Mouse (Mus musculus) stomach, embryonic 14.5 days (tissue): ENCODE data around the gene Gm5414. TPM values are rescaled to one million over a fixed set of nuclear protein-coding genes. Genes with fewer than 3 reads are reported as not detected.

ENCODE experiments used
- ATAC-seq: fragments of 200-750 bp; cut with Nextera tagmentation; 2 replicates; pipeline ENCODE4 v1.8.0; 2017; ENCODE audit warnings: low read depth, moderate TSS enrichment; ENCODE audit not compliant: insufficient number of reproducible peaks, insufficient read depth, low FRiP score
- H3K27ac ChIP-seq: fragments of 300-500 bp; sonication (generic); 2 replicates; pipeline ENCODE4 v1.5.1; 2014; ENCODE audit warnings: mild to moderate bottlenecking, low read length, moderate library complexity, mixed read lengths
- H3K27me3 ChIP-seq: fragments of 300-500 bp; sonication (generic); 2 replicates; pipeline ENCODE4 v1.6.1; 2014; ENCODE audit warnings: low read length, control low read depth, mixed read lengths; ENCODE audit not compliant: control insufficient read depth, insufficient read depth
- H3K36me3 ChIP-seq: fragments of 300-500 bp; sonication (generic); 2 replicates; pipeline ENCODE4 v1.6.1; 2014; ENCODE audit warnings: mild to moderate bottlenecking, control low read depth, low read length, moderate library complexity, mixed read lengths; ENCODE audit not compliant: control insufficient read depth, insufficient read depth
- H3K4me1 ChIP-seq: fragments of 300-500 bp; sonication (generic); 2 replicates; pipeline ENCODE4 v1.6.1; 2014; ENCODE audit warnings: low read length, control low read depth, mixed read lengths; ENCODE audit not compliant: control insufficient read depth, insufficient read depth
- H3K4me2 ChIP-seq: fragments of 300-500 bp; sonication (generic); replicated peaks from 2 replicates; pipeline ENCODE4 v1.6.1; 2014; ENCODE audit warnings: low read depth, low read length, control low read depth
- H3K4me3 ChIP-seq: fragments of 300-500 bp; sonication (generic); 2 replicates; pipeline ENCODE4 v1.5.1; 2014; ENCODE audit warnings: low read depth, low read length, control low read depth
- H3K9ac ChIP-seq: fragments of 300-500 bp; sonication (generic); replicated peaks from 2 replicates; pipeline ENCODE4 v1.6.1; 2014; ENCODE audit warnings: low read depth, mild to moderate bottlenecking, control low read depth, low read length, moderate library complexity, mixed read lengths
- H3K9me3 ChIP-seq: fragments of 300-500 bp; sonication (generic); 2 replicates; pipeline ENCODE4 v1.6.1; 2016; ENCODE audit warnings: low read depth, low read length, control low read depth; ENCODE audit not compliant: control insufficient read depth
- WGBS: fragments of 180-500 bp; shearing (Covaris S2); extraction: QIAGEN DNeasy Blood & Tissue Kit; methylation state at CpG from one replicate; pipeline ENCODE4 v1.1.7; 2014; 5-methylcytosine and 5-hydroxymethylcytosine counted together
- polyA plus RNA-seq: library from polyadenylated mRNA; unstranded; fragments of >200 nt; fragmentation: Nextera tagmentation; extraction: Ambion mirVana; gene quantifications from 2 replicates; pipeline ENCODE4 v1.2.1, GENCODE M21; 2014

The Gm5414 gene
- polyA plus RNA-seq: not detected in 2 replicates

- no peak for ATAC-seq
Measured at GRCm38 (mm10) chr15:101627884-101628283, at the start of gene Gm5414. Gm5414 (minus strand) TSS chr15:101628188.

DNA sequence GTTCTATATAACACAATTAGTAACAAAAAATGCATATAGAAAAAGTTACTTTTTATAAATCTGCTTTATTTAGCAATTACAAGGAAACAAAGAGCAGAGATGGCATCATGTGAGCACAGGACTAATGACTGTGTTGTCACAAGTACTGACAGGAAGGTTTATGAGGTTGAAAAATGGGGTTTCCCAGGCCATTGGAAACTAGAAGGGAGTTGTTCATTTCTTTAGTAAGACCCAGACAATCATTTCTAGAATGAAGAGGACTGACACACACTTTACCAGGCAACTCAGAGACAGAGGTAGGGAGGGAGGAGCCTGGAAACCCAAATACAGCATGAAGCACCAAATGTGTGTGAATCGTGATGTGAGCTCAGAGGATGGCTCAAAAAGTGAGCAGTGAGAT lies 48.0 kb upstream of the Gm5414 start:
- H3K27ac ChIP-seq: no peak overlapping the region
- WGBS: 67% methylated on average over 1 of the region's 1 CpGs
- H3K36me3 ChIP-seq: no peaks in the 10 kb centered on the region
- no peak overlapping the region for H3K4me3 ChIP-seq
- no peak overlapping the region for H3K4me2 ChIP-seq
- no peaks in the 10 kb centered on the region for H3K4me1 ChIP-seq
- H3K9me3 ChIP-seq: no peaks in the 10 kb centered on the region
- no peaks in the 10 kb centered on the region for H3K27me3 ChIP-seq
- no peak overlapping the region for H3K9ac ChIP-seq
- no peak for ATAC-seq

More at GRCm38 (mm10) chr15:101627884-101628283, at the start of gene Gm5414:
- no peak within 1 kb of the TSS for H3K9ac ChIP-seq
- no peak within 1 kb of the TSS for H3K27ac ChIP-seq
- H3K4me2 ChIP-seq: no peak within 1 kb of the TSS
- H3K27me3 ChIP-seq: no peaks in the 10 kb centered on the region
- no peak within 1 kb of the TSS for H3K4me3 ChIP-seq
- no peaks in the 10 kb centered on the region for H3K9me3 ChIP-seq
- no peaks in the 10 kb centered on the region for H3K36me3 ChIP-seq
- H3K4me1 ChIP-seq: no peaks in the 10 kb centered on the region
- 78% methylated on average over 2 of the region's 2 CpGs for WGBS

DNA sequence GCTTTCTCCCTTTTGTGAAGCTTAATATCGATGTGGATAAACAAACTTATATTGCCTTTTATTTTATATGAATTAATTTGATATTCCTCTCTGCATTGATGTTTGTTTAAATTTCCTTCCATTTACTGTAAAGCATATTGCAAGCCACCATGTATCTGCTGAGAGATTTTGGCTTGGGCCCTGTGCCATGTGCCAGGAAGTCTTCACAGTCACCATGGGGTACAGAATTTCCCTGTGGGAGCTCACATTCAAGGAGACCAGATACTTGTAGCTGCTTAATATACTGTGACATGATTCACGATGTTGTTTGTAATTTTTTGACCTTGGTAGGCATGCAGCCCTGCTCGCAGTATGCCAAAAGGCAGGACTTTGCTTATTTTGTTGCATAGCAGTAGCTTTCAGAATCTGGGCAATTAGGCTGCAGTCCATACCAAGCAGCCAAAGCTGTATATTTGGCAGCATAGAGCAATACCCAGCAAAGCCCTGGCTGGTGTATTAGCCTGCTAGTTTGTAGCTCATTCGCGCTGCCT lies 24.8 kb upstream of the Gm5414 start:
- H3K4me2 ChIP-seq: no peak overlapping the region
- WGBS: 85% methylated on average over 5 of the region's 5 CpGs
- no peaks in the 10 kb centered on the region for H3K36me3 ChIP-seq
- H3K9me3 ChIP-seq: no peaks in the 10 kb centered on the region
- no peak overlapping the region for H3K27ac ChIP-seq
- ATAC-seq: no peak
- no peak overlapping the region for H3K9ac ChIP-seq
- no peaks in the 10 kb centered on the region for H3K27me3 ChIP-seq
- H3K4me3 ChIP-seq: no peak overlapping the region
- no peaks in the 10 kb centered on the region for H3K4me1 ChIP-seq

DNA sequence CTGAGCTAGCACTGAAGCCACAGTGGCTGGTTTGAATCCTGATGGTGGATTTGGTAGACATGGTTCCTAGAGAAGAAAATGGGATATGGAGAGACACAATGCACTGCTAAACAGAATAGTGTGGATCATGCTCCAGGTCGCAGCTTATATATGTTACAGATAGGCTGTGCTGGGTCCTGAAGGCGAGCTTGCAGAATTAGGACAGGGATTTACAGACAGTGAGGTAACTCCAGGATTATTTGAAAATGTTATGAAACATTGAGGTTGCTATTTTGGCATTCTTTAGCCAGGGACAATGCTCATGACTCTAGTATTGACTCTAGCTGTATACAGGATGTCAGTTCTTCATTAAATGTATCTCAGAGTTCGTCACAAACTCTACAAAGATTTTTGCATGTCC lies 19.3 kb upstream of the Gm5414 start, which contains the start of gene Gm5478:
Gene Gm5478, minus strand, starts transcription at position 101 of the 400 bp plus-strand sequence.
- WGBS: 78% methylated on average over 3 of the region's 3 CpGs
- no peak within 1 kb of the TSS for H3K4me3 ChIP-seq

DNA sequence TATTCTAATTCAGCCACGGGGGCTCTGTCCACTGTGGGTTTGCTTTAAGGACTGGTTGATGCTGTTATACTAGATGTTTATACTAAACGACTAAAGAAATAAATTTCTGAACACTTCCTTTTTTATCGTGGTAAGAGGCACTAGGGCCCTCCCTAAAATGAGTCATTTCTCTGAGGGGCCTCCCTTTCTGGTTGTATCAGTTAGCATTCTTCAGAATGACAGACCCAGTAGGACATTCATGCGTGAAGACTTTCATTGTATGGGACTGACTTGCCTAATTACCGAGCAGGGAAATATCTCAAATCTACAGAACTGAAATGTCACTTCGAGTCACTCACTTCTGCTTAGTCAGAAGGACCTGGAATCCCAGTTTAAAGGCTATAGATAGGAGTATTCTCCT lies 28.9 kb downstream of the Gm5414 start:
- H3K4me1 ChIP-seq: no peaks in the 10 kb centered on the region
- H3K9me3 ChIP-seq: no peaks in the 10 kb centered on the region
- H3K4me3 ChIP-seq: no peak overlapping the region
- H3K4me2 ChIP-seq: no peak overlapping the region
- whole genome bisulfite sequencing: 36% methylated on average over 6 of the region's 6 CpGs
- no peak for ATAC-seq
- no peak overlapping the region for H3K27ac ChIP-seq
- H3K9ac ChIP-seq: no peak overlapping the region
- no peaks in the 10 kb centered on the region for H3K36me3 ChIP-seq
- H3K27me3 ChIP-seq: no peaks in the 10 kb centered on the region

More for the DNA sequence above, 19.3 kb upstream of the Gm5414 start, which contains the start of gene Gm5478:
- H3K9ac ChIP-seq: no peak within 1 kb of the TSS
- H3K27ac ChIP-seq: no peak within 1 kb of the TSS
- no peaks in the 10 kb centered on the region for H3K4me1 ChIP-seq
- no peaks in the 10 kb centered on the region for H3K9me3 ChIP-seq
- H3K36me3 ChIP-seq: no peaks in the 10 kb centered on the region
- no peak within 1 kb of the TSS for H3K4me2 ChIP-seq
- H3K27me3 ChIP-seq: no peaks in the 10 kb centered on the region
- no peak for ATAC-seq

DNA sequence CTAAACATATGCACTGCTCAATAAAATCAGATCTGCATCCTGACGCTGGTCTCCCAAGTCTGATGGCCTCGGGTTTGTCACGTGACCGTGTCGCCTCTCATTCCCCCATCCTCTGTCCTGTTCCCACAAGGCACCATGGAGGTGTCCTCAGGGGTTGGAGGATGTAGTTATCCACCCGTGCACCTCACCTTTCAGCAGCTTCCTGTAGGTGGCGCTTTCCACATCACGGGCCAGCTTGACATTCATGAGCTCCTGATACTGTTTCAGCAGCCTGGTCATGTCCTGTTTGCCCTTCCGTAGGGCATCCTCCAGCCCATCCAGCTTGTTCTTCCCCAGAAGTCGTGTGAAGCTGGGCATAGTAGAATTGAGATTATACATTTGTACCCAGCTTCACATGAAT lies 39.8 kb downstream of the Gm5414 start:
- no peak overlapping the region for H3K4me3 ChIP-seq
- no peaks in the 10 kb centered on the region for H3K36me3 ChIP-seq
- H3K27me3 ChIP-seq: no peaks in the 10 kb centered on the region
- no peak overlapping the region for H3K4me2 ChIP-seq
- ATAC-seq: no peak
- no peaks in the 10 kb centered on the region for H3K4me1 ChIP-seq
- WGBS: 77% methylated on average over 10 of the region's 10 CpGs
- no peak overlapping the region for H3K27ac ChIP-seq
- H3K9me3 ChIP-seq: no peaks in the 10 kb centered on the region
- H3K9ac ChIP-seq: no peak overlapping the region

- WGBS: 20% methylated on average over 2 of the region's 2 CpGs
- no peaks in the 10 kb centered on the region for H3K27me3 ChIP-seq
- no peak overlapping the region for H3K4me3 ChIP-seq
- no peak overlapping the region for H3K9ac ChIP-seq
- H3K27ac ChIP-seq: no peak overlapping the region
- ATAC-seq: no peak
- no peaks in the 10 kb centered on the region for H3K36me3 ChIP-seq
- no peak overlapping the region for H3K4me2 ChIP-seq
- no peaks in the 10 kb centered on the region for H3K4me1 ChIP-seq
- no peaks in the 10 kb centered on the region for H3K9me3 ChIP-seq
Measured at GRCm38 (mm10) chr15:101584456-101584855, 43.5 kb downstream of the Gm5414 start.

GRCm38 (mm10) chr15:101583211-101583965 lies 44.6 kb downstream of the Gm5414 start:
- no peaks in the 10 kb centered on the region for H3K4me1 ChIP-seq
- H3K27me3 ChIP-seq: no peaks in the 10 kb centered on the region
- no peak overlapping the region for H3K4me2 ChIP-seq
- no peak overlapping the region for H3K9ac ChIP-seq
- H3K9me3 ChIP-seq: no peaks in the 10 kb centered on the region
- ATAC-seq: no peak
- no peaks in the 10 kb centered on the region for H3K36me3 ChIP-seq
- H3K27ac ChIP-seq: no peak overlapping the region
- WGBS: 78% methylated on average over 8 of the region's 8 CpGs
- no peak overlapping the region for H3K4me3 ChIP-seq
